Mouse (Mus musculus): Measurements from ENCODE around the gene Slc25a22.

DNA sequence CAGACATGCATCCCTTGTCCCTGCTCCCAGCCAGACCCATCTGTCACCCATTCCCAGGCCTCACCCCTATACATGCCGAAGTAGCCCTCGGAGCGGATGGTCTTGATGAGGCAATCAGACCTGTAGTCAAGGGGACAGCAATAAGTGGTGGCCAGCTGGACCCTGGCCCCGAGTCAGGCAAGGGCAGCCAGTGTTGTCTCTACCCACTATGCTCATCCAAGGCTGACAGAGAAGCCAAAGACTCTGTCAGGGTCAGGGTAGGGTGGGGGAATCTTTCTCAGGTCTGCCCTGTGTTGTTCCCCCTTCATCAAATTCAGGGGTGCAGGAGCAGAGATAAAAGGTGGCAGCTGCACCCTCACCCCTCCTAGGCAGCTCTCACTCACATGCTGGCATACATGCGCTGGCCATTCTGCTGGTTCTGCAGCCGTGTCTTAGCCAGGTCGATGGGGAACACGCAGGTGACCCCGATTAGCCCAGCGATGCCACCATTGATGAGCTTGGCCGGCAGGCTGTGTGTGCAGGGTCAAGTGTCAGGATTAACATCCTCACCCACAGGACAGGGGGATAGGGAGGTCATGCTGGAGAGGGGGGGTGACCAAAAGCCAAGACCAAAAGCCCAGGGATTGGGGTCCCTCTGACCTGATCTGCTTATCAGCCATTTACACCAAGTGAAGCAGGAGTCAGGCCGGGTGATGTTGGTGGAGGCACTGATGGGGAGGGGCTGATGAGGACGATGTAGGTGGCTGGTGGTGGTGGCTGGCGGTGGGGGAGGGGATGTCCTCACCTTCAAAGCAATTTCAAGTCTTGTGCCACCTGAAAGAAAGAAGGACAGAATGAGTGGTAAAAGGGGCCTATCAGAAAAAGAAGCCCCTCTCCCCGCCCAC, 3.9 kb downstream of the Slc25a22 start:
- TF ChIP-seq POLR2A (IDR thresholded peaks at IDR 0.05; ENCODE audit: insufficient read depth, low read depth, low read length), result no peak
- no peak for TF ChIP-seq EP300 (IDR thresholded peaks at IDR 0.05; ENCODE audit: insufficient read depth, low read depth, low read length)
